ENCODE assay signal across 7 mouse cellular contexts in genomic region chr8:10926518-10926915, GRCm38 (mm10).
DNase-seq lines count a peak whose midpoint lies in the region; ATAC-seq lines count a peak whose summit lies in the region.

No protein-coding gene starts in this region.

- H3K9me3 ChIP-seq in neural tube, embryonic 12.5 days, result no peaks in the 10 kb centered on the region
- no peaks in the 10 kb centered on the region for H3K9me3 ChIP-seq in neural tube, embryonic 15.5 days (replicated peaks)
- H3K9me3 ChIP-seq in forebrain, embryonic 10.5 days, result no peaks in the 10 kb centered on the region
- no peaks in the 10 kb centered on the region for H3K9me3 ChIP-seq in hindbrain, embryonic 14.5 days (ENCODE audit: control insufficient read depth, low read length)
- no peaks in the 10 kb centered on the region for H3K9me3 ChIP-seq in stomach, embryonic 15.5 days

- H3K4me2 ChIP-seq in neural tube, embryonic 12.5 days (replicated peaks), result peak overlapping the region; percentile 48
- no peak overlapping the region for H3K4me2 ChIP-seq in neural tube, embryonic 15.5 days
- no peak overlapping the region; the same call in 1 of the 2 replicates for H3K4me2 ChIP-seq in hindbrain, embryonic 14.5 days (replicated peaks)
- H3K4me2 ChIP-seq in stomach, embryonic 15.5 days, result no peak overlapping the region

- no peak for DNase-seq in forebrain, embryonic 10.5 days (ENCODE audit: extremely low spot score, low spot score)
- DNase-seq in hindbrain, embryonic 14.5 days (ENCODE audit: low spot score), result no peak
- DNase-seq in embryo, embryonic 10.5 days (ENCODE audit: low spot score), result no peak

- peaks cover 67% of the 10 kb centered on the region for H3K4me1 ChIP-seq in neural tube, embryonic 12.5 days
- peaks cover 60% of the 10 kb centered on the region for H3K4me1 ChIP-seq in neural tube, embryonic 15.5 days
- H3K4me1 ChIP-seq in forebrain, embryonic 10.5 days, result peaks cover 74% of the 10 kb centered on the region
- peaks cover 50% of the 10 kb centered on the region for H3K4me1 ChIP-seq in hindbrain, embryonic 14.5 days (replicated peaks; ENCODE audit: control insufficient read depth, insufficient read depth, low read length)
- peaks cover 49% of the 10 kb centered on the region for H3K4me1 ChIP-seq in stomach, embryonic 15.5 days

- H3K27me3 ChIP-seq in neural tube, embryonic 12.5 days (replicated peaks), result no peaks in the 10 kb centered on the region; the same call in 1 of the 2 replicates
- peaks cover 19% of the 10 kb centered on the region for H3K27me3 ChIP-seq in neural tube, embryonic 15.5 days (replicated peaks)
- peaks cover 75% of the 10 kb centered on the region for H3K27me3 ChIP-seq in forebrain, embryonic 10.5 days (ENCODE audit: poor library complexity, severe bottlenecking)
- H3K27me3 ChIP-seq in hindbrain, embryonic 14.5 days (ENCODE audit: control insufficient read depth, insufficient read depth, low read length), result peaks cover 6% of the 10 kb centered on the region
- H3K27me3 ChIP-seq in stomach, embryonic 15.5 days (replicated peaks), result no peaks in the 10 kb centered on the region

- no peak overlapping the region for H3K4me3 ChIP-seq in neural tube, embryonic 12.5 days
- H3K4me3 ChIP-seq in neural tube, embryonic 15.5 days (replicated peaks), result no peak overlapping the region
- peak overlapping the region; percentile 39 for H3K4me3 ChIP-seq in forebrain, embryonic 10.5 days
- H3K4me3 ChIP-seq in hindbrain, embryonic 14.5 days (replicated peaks; ENCODE audit: low read length), result no peak overlapping the region
- H3K4me3 ChIP-seq in stomach, embryonic 15.5 days (replicated peaks), result no peak overlapping the region

- no peak overlapping the region for H3K9ac ChIP-seq in neural tube, embryonic 12.5 days
- no peak overlapping the region for H3K9ac ChIP-seq in neural tube, embryonic 15.5 days (replicated peaks)
- H3K9ac ChIP-seq in hindbrain, embryonic 14.5 days, result no peak overlapping the region; the same call in 1 of the 2 replicates
- no peak overlapping the region for H3K9ac ChIP-seq in stomach, embryonic 15.5 days

- no peak overlapping the region for H3K27ac ChIP-seq in neural tube, embryonic 12.5 days
- H3K27ac ChIP-seq in neural tube, embryonic 15.5 days (replicated peaks), result no peak overlapping the region
- peak overlapping the region; percentile 91 for H3K27ac ChIP-seq in forebrain, embryonic 10.5 days
- H3K27ac ChIP-seq in hindbrain, embryonic 14.5 days, result peak overlapping the region; percentile 58; the same call in 1 of the 2 replicates
- H3K27ac ChIP-seq in stomach, embryonic 15.5 days, result peak overlapping the region; percentile 86; the same call in 1 of the 2 replicates

- ATAC-seq in neural tube, embryonic 12.5 days (ENCODE audit: low FRiP score, low read depth), result no peak
- no peak for ATAC-seq in neural tube, embryonic 15.5 days (ENCODE audit: low FRiP score)
- no peak for ATAC-seq in hindbrain, embryonic 14.5 days (ENCODE audit: low FRiP score)
- no peak for ATAC-seq in stomach, embryonic 15.5 days (ENCODE audit: insufficient read depth, low FRiP score, low read depth)
- ATAC-seq in erythroid progenitor cell, adult 5-6 weeks (replicated peaks; ENCODE audit: low FRiP score, poor library complexity, severe bottlenecking), result no peak

- no peaks in the 10 kb centered on the region for H3K36me3 ChIP-seq in neural tube, embryonic 12.5 days
- no peaks in the 10 kb centered on the region for H3K36me3 ChIP-seq in neural tube, embryonic 15.5 days
- no peaks in the 10 kb centered on the region for H3K36me3 ChIP-seq in forebrain, embryonic 10.5 days (replicated peaks)
- no peaks in the 10 kb centered on the region for H3K36me3 ChIP-seq in hindbrain, embryonic 14.5 days (replicated peaks; ENCODE audit: control insufficient read depth, insufficient read depth)
- no peaks in the 10 kb centered on the region for H3K36me3 ChIP-seq in stomach, embryonic 15.5 days

Comparison
In these comparisons a context has a peak if more than half of its experiments do, and no peak if none do; other contexts are left out.
1. H3K27ac ChIP-seq: peak in forebrain, embryonic 10.5 days (single experiment), hindbrain, embryonic 14.5 days (single experiment) and stomach, embryonic 15.5 days (single experiment); none in neural tube, embryonic 12.5 days (single experiment) and neural tube, embryonic 15.5 days (single experiment).